Mouse (Mus musculus) lung, embryonic 15.5 days (tissue): ENCODE results near the gene Pcdh15. TPM values are rescaled to one million over a fixed set of nuclear protein-coding genes. Genes with fewer than 3 reads are reported as not detected.

ENCODE experiments used
- ATAC-seq: fragments of 200-750 bp; cut with Nextera tagmentation; 2 replicates; pipeline ENCODE4 v1.8.0; 2017; ENCODE audit warnings: moderate number of reproducible peaks, borderline replicate concordance; ENCODE audit not compliant: low FRiP score, low TSS enrichment; ENCODE audit errors: extremely low read depth
- H3K27ac ChIP-seq: fragments of 300-500 bp; sonication (generic); 2 replicates; pipeline ENCODE4 v1.5.1; 2015; ENCODE audit warnings: moderate library complexity, mild to moderate bottlenecking, inconsistent platforms
- H3K27me3 ChIP-seq: fragments of 300-500 bp; sonication (generic); 2 replicates; pipeline ENCODE4 v1.6.1; 2015; ENCODE audit warnings: inconsistent platforms
- H3K36me3 ChIP-seq: fragments of 300-500 bp; sonication (generic); 2 replicates; pipeline ENCODE4 v1.6.1; 2015; ENCODE audit warnings: inconsistent platforms
- H3K4me1 ChIP-seq: fragments of 300-500 bp; sonication (generic); 2 replicates; pipeline ENCODE4 v1.6.1; 2015; ENCODE audit warnings: inconsistent platforms
- H3K4me2 ChIP-seq: fragments of 300-500 bp; sonication (generic); 2 replicates; pipeline ENCODE4 v1.6.1; 2015; ENCODE audit warnings: inconsistent platforms, mild to moderate bottlenecking, moderate library complexity
- H3K4me3 ChIP-seq: fragments of 300-500 bp; sonication (generic); 2 replicates; pipeline ENCODE4 v1.5.1; 2015; ENCODE audit warnings: mild to moderate bottlenecking, inconsistent platforms
- H3K9ac ChIP-seq: fragments of 300-500 bp; sonication (generic); 2 replicates; pipeline ENCODE4 v1.6.1; 2015; ENCODE audit warnings: inconsistent platforms
- H3K9me3 ChIP-seq: fragments of 300-500 bp; sonication (generic); 2 replicates; pipeline ENCODE4 v1.6.1; 2016; ENCODE audit warnings: inconsistent platforms
- WGBS: fragments of 180-500 bp; shearing (Covaris S2); methylation state at CpG from one replicate; pipeline ENCODE4 v1.1.7; 2015; 5-methylcytosine and 5-hydroxymethylcytosine counted together
- polyA plus RNA-seq: library from polyadenylated mRNA; unstranded; fragments of >200 nt; fragmentation: Nextera tagmentation; extraction: Ambion mirVana; gene quantifications from 2 replicates; pipeline ENCODE4 v1.2.1, GENCODE M21; 2015

Gene Pcdh15
- polyA plus RNA-seq, 1 experiment from 2014 or later: 0.29 TPM

DNA sequence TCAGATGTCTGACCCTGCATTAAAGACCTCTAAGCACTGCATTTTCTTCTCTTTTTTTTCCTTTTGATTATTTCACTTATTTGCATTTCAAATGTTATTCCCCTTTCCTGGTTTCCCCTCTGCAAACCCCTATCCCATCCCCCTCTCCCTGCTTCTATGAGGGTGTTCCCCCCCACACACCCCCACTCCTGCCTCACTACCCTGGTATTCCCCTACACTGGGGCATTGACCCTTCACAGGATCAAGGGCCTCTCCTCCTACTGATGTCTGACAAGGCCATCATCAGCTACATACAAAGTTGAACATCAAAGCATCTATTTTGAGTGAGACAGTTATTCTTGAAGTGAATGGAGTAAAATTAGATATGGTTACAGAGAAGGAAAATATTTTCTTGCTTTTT, 48.4 kb downstream of the Pcdh15 start:
- H3K9me3 ChIP-seq: no peaks in the 10 kb centered on the region
- ATAC-seq: no peak

DNA sequence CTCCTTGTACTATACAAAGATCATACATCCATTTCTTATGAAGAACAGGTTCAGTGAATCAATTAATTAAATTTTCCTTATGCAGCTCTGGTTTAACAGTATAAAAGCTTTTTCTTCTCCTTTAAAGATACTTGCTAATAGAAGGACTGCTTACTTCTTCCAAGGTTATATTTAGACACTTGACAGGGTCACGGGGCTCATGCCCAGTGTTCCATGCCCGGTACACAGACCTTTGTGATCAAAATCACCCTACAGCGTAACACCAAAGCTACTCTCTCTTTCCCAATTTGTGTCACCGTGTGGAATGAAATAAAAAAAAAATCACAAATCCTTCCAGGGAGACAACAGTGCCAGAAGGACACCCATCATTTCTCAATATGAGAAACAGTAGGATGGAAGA, 48.8 kb downstream of the Pcdh15 start:
- Histone ChIP-seq H3K4me2 (no peak overlapping the region), H3K9me3 (no peaks in the 10 kb centered on the region), H3K4me3 (no peak overlapping the region), H3K36me3 (no peaks in the 10 kb centered on the region), H3K27ac (no peak overlapping the region), H3K9ac (no peak overlapping the region), H3K4me1 (no peaks in the 10 kb centered on the region), H3K27me3 (no peaks in the 10 kb centered on the region)
- no peak for ATAC-seq
- 71% methylated on average over 4 of the region's 4 CpGs for WGBS

More for the DNA sequence above, 48.4 kb downstream of the Pcdh15 start:
- no peaks in the 10 kb centered on the region for H3K27me3 ChIP-seq
- H3K9ac ChIP-seq: no peak overlapping the region
- H3K4me3 ChIP-seq: no peak overlapping the region
- no peak overlapping the region for H3K4me2 ChIP-seq
- no peak overlapping the region for H3K27ac ChIP-seq
- H3K4me1 ChIP-seq: no peaks in the 10 kb centered on the region
- H3K36me3 ChIP-seq: no peaks in the 10 kb centered on the region

DNA sequence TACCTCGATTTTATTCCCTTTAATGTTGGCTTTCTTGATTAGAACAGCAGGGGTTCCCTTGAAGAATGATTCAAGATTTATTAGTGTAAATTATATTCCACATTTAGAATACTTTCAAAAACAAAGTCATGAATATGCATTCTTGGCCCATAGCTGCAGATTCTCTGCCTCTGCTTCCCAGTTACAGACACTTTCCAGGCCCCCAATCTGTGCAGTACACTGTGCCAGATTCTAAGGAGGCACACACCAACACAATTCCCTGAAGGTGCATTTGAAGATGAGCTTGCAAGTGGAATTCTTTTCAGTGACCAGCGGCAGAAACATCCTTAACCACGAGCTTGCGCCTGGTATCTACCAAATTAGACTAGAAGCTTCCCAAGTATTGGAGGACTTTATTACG, 55.4 kb downstream of the Pcdh15 start:
- ATAC-seq: no peak
- 77% methylated on average over 5 of the region's 5 CpGs for WGBS

DNA sequence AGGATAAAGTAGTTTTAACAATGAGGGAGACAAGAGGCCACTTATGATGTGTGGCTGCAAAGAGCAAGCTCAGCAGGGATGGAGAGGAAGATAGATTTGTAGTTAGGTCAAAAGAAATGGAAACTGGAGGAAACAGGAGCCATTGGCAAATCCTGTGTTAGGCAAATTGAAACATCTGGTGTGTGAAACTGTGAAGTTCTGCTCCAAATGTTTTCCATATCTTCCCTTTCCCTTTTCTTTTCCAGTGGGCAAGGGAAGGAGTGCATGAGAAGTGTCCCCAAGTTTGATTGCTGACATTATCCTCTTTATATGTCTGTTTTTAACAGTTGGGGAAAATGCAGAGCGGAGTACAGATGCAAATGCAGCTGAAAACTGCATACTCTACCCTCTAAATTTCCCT, 62.6 kb downstream of the Pcdh15 start:
- WGBS: 65% methylated on average over 1 of the region's 1 CpGs

More for the DNA sequence above, 55.4 kb downstream of the Pcdh15 start:
- Histone ChIP-seq H3K27me3 (no peaks in the 10 kb centered on the region), H3K4me2 (no peak overlapping the region), H3K4me1 (no peaks in the 10 kb centered on the region), H3K9me3 (no peaks in the 10 kb centered on the region), H3K27ac (no peak overlapping the region), H3K4me3 (no peak overlapping the region), H3K9ac (no peak overlapping the region), H3K36me3 (no peaks in the 10 kb centered on the region)

DNA sequence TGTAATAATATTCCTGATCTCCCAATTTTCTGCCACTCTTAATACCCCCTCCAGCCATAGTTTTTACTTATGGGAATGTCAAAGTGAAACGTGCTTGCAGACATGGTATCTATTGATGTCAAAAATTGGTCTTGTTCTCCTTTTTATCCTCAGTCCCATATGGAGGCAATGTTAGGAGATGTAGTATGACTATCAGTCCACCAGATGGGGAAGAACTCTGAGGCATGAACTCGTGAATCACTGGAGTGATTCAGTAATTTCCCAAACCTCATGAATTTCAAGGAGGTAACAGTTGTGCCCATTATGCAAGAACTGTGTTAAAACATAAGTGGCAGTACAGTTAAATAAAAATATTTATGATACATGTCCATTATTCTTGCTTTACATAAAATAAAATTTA, 116.9 kb downstream of the Pcdh15 start:
- WGBS: 63% methylated on average over 2 of the region's 2 CpGs
- no peak overlapping the region for H3K4me2 ChIP-seq
- H3K36me3 ChIP-seq: no peaks in the 10 kb centered on the region
- no peak for ATAC-seq
- H3K9me3 ChIP-seq: no peaks in the 10 kb centered on the region
- no peak overlapping the region for H3K27ac ChIP-seq
- no peak overlapping the region for H3K4me3 ChIP-seq
- no peak overlapping the region for H3K9ac ChIP-seq
- no peaks in the 10 kb centered on the region for H3K27me3 ChIP-seq
- H3K4me1 ChIP-seq: no peaks in the 10 kb centered on the region

More for the DNA sequence above, 62.6 kb downstream of the Pcdh15 start:
- Histone ChIP-seq H3K9ac (no peak overlapping the region), H3K27ac (no peak overlapping the region), H3K4me3 (no peak overlapping the region), H3K9me3 (no peaks in the 10 kb centered on the region), H3K27me3 (no peaks in the 10 kb centered on the region), H3K4me2 (no peak overlapping the region), H3K36me3 (no peaks in the 10 kb centered on the region), H3K4me1 (no peaks in the 10 kb centered on the region)
- no peak for ATAC-seq

DNA sequence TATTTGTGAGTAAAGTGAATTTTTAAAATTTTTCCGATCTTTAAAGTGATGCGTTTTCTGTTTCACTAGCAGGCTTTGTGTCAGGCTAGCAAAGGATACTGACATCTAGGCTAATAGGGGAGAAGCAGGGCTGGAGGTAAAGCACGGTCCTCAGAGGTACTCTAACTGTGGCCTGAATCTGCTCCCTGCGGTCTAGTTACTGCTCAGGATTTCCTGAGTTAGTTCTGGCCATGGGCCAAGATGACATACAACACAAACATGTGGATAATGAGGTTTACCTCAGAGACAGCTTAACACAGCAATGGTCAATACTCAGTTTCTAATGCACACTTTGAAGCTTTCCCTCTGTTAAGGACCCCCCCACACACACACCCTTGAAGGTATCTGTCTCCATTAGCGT, 143.2 kb downstream of the Pcdh15 start:
- WGBS: 68% methylated on average over 5 of the region's 5 CpGs
- no peaks in the 10 kb centered on the region for H3K36me3 ChIP-seq
- no peaks in the 10 kb centered on the region for H3K9me3 ChIP-seq
- H3K4me3 ChIP-seq: no peak overlapping the region
- no peak overlapping the region for H3K27ac ChIP-seq
- no peaks in the 10 kb centered on the region for H3K27me3 ChIP-seq
- H3K9ac ChIP-seq: no peak overlapping the region
- no peaks in the 10 kb centered on the region for H3K4me1 ChIP-seq
- no peak for ATAC-seq
- no peak overlapping the region for H3K4me2 ChIP-seq

DNA sequence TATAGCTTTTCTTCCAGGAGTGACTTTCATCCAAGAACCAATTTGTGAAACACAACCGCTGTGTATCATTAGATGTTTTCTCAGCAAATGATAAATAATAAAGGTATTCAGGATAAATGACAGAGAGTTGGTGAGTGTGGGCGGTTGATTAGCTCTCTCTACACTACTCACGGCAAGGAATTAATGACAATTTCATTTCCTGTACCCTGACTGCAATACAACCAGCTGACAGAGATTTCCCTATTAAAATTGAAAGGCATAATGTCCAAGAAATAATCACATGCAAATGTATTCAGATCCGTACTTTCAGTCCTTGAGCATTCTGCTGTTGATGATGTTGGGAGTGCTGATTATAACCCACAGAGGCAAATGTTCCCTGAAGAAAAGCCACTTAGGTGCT, 181.3 kb downstream of the Pcdh15 start:
- H3K27ac ChIP-seq: no peak overlapping the region
- H3K4me1 ChIP-seq: no peaks in the 10 kb centered on the region
- H3K27me3 ChIP-seq: no peaks in the 10 kb centered on the region
- H3K4me2 ChIP-seq: no peak overlapping the region
- WGBS: 90% methylated on average over 4 of the region's 4 CpGs
- H3K36me3 ChIP-seq: no peaks in the 10 kb centered on the region
- no peak for ATAC-seq
- H3K9me3 ChIP-seq: no peaks in the 10 kb centered on the region
- no peak overlapping the region for H3K9ac ChIP-seq
- H3K4me3 ChIP-seq: no peak overlapping the region

DNA sequence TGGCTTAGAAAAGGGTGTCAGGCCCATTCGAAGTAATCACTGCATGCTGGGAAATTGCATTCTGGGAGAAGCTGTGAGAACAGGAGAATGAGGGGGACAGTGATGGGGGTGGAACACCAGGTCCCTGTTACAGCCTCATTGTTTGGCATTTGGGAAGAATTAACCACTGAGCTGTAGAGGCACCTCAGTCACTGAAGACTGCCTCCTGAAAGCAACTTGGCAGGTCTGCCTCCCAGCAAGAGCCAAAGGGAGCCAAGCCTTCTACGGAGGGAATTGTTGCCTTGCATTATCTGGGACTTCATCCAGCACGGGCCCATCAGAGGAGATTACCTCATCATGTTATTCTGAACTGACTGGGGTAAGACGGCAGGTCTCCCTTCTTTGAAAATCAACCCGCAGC, 197.3 kb downstream of the Pcdh15 start:
- Histone ChIP-seq H3K27ac (no peak overlapping the region), H3K27me3 (no peaks in the 10 kb centered on the region), H3K4me3 (no peak overlapping the region), H3K4me2 (no peak overlapping the region), H3K9me3 (no peaks in the 10 kb centered on the region), H3K4me1 (no peaks in the 10 kb centered on the region), H3K36me3 (no peaks in the 10 kb centered on the region), H3K9ac (no peak overlapping the region)
- no peak for ATAC-seq
- WGBS: 51% methylated on average over 5 of the region's 5 CpGs

DNA sequence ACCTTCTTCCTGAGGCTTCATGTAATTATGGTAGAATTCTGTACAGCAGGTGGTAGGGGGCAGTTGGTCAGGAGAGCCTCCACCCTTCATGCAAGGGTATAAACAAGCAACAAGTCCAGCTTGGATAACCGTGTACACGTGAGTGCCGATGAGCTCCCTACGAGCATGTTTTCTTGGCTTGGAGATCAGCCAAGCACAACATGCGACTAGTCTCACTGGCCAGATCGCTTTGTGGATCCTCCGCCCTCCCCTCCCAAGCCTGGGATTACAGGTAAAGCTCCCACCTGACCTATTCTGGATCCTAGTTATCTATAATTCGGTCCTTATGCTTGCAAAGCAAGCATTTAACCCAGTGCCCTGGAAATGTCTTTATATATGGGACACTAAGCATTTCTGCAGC, 202.8 kb downstream of the Pcdh15 start:
- Histone ChIP-seq H3K9me3 (no peaks in the 10 kb centered on the region), H3K4me3 (no peak overlapping the region), H3K36me3 (no peaks in the 10 kb centered on the region), H3K4me2 (no peak overlapping the region), H3K4me1 (no peaks in the 10 kb centered on the region), H3K27me3 (no peaks in the 10 kb centered on the region), H3K9ac (no peak overlapping the region), H3K27ac (no peak overlapping the region)
- ATAC-seq: no peak
- 71% methylated on average over 8 of the region's 8 CpGs for WGBS

DNA sequence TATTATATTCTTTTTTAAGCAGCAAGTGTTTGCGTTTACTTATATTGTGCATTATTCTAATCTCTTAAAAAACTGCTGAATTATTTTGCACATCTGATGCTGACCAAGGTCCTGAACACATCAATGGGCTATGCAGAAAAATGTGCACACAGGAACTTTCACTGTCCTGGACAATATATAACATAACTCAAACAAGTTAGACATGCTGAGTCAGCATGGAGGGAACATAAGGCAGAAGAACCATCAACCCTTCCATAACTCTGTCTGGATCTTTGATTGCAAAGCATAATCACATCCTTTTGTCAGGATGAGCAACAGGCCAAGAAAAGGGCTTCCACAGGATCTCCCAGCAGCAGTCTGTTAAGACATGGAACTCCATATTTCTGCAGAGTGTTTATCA, 207.5 kb downstream of the Pcdh15 start:
- no peak for ATAC-seq
- Histone ChIP-seq H3K27me3 (no peaks in the 10 kb centered on the region), H3K27ac (no peak overlapping the region), H3K9ac (no peak overlapping the region), H3K4me2 (no peak overlapping the region), H3K4me3 (no peak overlapping the region), H3K4me1 (no peaks in the 10 kb centered on the region), H3K9me3 (no peaks in the 10 kb centered on the region), H3K36me3 (no peaks in the 10 kb centered on the region)
- 77% methylated on average over 1 of the region's 1 CpGs for WGBS

DNA sequence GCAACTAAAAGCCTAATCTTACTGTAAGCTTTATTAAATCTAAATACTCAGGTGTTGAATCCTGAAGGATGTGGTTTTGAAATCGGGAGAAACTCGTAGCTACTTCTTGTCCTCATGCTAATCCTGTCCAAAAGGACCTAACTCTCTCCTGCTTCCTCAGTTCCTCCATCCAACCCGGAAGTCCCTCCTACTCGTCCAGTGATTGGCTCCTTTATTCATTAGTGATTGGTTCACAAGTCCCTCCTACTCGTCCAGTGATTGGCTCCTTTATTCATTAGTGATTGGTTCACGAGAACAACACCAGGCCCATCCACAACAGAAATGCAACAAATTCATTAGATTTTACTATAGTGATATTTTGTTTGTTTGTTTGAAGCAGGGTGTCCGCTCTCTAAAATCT, 227.7 kb downstream of the Pcdh15 start:
- H3K36me3 ChIP-seq: no peaks in the 10 kb centered on the region
- no peaks in the 10 kb centered on the region for H3K4me1 ChIP-seq
- H3K27me3 ChIP-seq: no peaks in the 10 kb centered on the region
- H3K27ac ChIP-seq: no peak overlapping the region
- H3K9me3 ChIP-seq: no peaks in the 10 kb centered on the region
- H3K4me3 ChIP-seq: no peak overlapping the region
- no peak overlapping the region for H3K4me2 ChIP-seq
- no peak for ATAC-seq
- no peak overlapping the region for H3K9ac ChIP-seq
- 85% methylated on average over 7 of the region's 7 CpGs for WGBS

DNA sequence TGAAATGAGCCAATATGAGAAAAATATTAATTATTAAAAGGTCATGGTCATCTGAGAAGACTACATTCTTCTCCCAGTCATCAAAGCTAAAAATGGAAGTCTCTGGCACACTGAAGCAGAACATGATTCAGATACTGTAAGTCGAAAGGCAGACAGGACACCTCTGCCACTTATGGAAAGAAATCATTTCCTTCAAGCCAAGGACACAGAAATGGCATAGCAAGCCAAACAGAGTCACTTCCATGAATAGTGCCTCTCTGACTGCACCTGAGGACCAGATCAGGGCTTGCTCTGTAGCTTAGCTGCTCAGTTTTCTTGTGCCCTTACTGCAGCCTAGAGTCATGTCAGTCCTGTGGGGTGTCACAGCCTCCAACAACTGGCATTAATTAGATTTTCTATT, 234.3 kb downstream of the Pcdh15 start:
- no peak overlapping the region for H3K4me3 ChIP-seq
- 50% methylated on average over 1 of the region's 1 CpGs for WGBS
- H3K4me1 ChIP-seq: no peaks in the 10 kb centered on the region
- no peak for ATAC-seq
- H3K9me3 ChIP-seq: no peaks in the 10 kb centered on the region
- H3K4me2 ChIP-seq: no peak overlapping the region
- no peaks in the 10 kb centered on the region for H3K27me3 ChIP-seq
- no peak overlapping the region for H3K27ac ChIP-seq
- no peak overlapping the region for H3K9ac ChIP-seq
- H3K36me3 ChIP-seq: no peaks in the 10 kb centered on the region

DNA sequence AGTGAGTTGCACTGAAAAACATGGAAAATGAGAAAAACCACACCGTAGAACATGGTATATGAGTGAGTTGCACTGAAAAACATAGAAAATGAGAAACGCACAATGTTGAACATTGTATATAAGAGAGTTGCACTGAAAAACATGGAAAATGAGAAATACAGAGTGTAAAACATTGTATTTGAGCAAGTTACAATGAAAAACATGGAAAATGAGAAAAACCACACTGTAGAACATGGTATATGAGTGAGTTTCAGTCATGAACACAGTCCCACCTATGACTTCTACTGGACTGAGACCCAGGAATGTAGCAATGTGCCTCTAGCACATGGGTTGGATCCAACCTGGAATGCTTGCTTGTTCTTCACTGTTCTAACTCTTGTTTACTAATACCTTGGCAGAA, 279.9 kb downstream of the Pcdh15 start:
- Histone ChIP-seq H3K9me3 (no peaks in the 10 kb centered on the region), H3K9ac (no peak overlapping the region), H3K4me2 (no peak overlapping the region), H3K36me3 (no peaks in the 10 kb centered on the region), H3K4me1 (no peaks in the 10 kb centered on the region), H3K4me3 (no peak overlapping the region), H3K27ac (no peak overlapping the region), H3K27me3 (no peaks in the 10 kb centered on the region)
- 84% methylated on average over 2 of the region's 2 CpGs for WGBS
- ATAC-seq: no peak
